Mouse (Mus musculus) forebrain, embryonic 12.5 days (tissue): Measurements from ENCODE around the gene Hectd2. TPM values are rescaled to one million over a fixed set of nuclear protein-coding genes. Genes with fewer than 3 reads are reported as not detected.

ENCODE experiments used
- ATAC-seq: fragments of 200-750 bp; cut with Nextera tagmentation; 2 replicates; pipeline ENCODE4 v1.8.0; 2017; ENCODE audit warnings: moderate TSS enrichment; ENCODE audit not compliant: low FRiP score
- H3K27ac ChIP-seq: fragments of 300-500 bp; sonication (generic); 2 replicates; pipeline ENCODE4 v1.5.1; 2016; ENCODE audit warnings: mild to moderate bottlenecking
- H3K27me3 ChIP-seq: fragments of 300-500 bp; sonication (generic); 2 replicates; pipeline ENCODE4 v1.6.1; 2016; ENCODE audit warnings: mild to moderate bottlenecking
- H3K36me3 ChIP-seq: fragments of 300-500 bp; sonication (generic); replicated peaks from 2 replicates; pipeline ENCODE4 v1.6.1; 2016; ENCODE audit warnings: mild to moderate bottlenecking
- H3K4me1 ChIP-seq: fragments of 300-500 bp; sonication (generic); 2 replicates; pipeline ENCODE4 v1.6.1; 2016
- H3K4me2 ChIP-seq: fragments of 300-500 bp; sonication (generic); 2 replicates; pipeline ENCODE4 v1.6.1; 2016; ENCODE audit warnings: mild to moderate bottlenecking, moderate library complexity
- H3K4me3 ChIP-seq: fragments of 300-500 bp; sonication (generic); replicated peaks from 2 replicates; pipeline ENCODE4 v1.5.1; 2016; ENCODE audit warnings: mild to moderate bottlenecking
- H3K9ac ChIP-seq: fragments of 300-500 bp; sonication (generic); 2 replicates; pipeline ENCODE4 v1.6.1; 2016; ENCODE audit warnings: mild to moderate bottlenecking
- H3K9me3 ChIP-seq: fragments of 300-500 bp; sonication (generic); 2 replicates; pipeline ENCODE4 v1.6.1; 2016
- WGBS: fragments of 180-500 bp; shearing (Covaris S2); methylation state at CpG from one replicate; pipeline ENCODE4 v1.1.7; 2016; 5-methylcytosine and 5-hydroxymethylcytosine counted together
- polyA plus RNA-seq: library from polyadenylated mRNA; unstranded; fragments of >200 nt; fragmentation: Nextera tagmentation; extraction: Ambion mirVana; gene quantifications from 2 replicates; pipeline ENCODE4 v1.2.1, GENCODE M21; 2016

The Hectd2 gene
- polyA plus RNA-seq, result 11.5 TPM in 2 replicates

GRCm38 (mm10) chr19:36554046-36554784, at the start of gene Hectd2:
Hectd2 (plus strand) TSS chr19:36554639.
- Histone ChIP-seq H3K27ac (peak within 1 kb of the TSS; percentile 88), H3K36me3 (no peaks in the 10 kb centered on the region), H3K9me3 (no peaks in the 10 kb centered on the region), H3K4me1 (peaks cover 3% of the 10 kb centered on the region; the same call in 1 of the 2 replicates), H3K27me3 (peaks cover 14% of the 10 kb centered on the region), H3K4me2 (peak within 1 kb of the TSS; percentile 96), H3K9ac (peak within 1 kb of the TSS; percentile 80), H3K4me3 (peak within 1 kb of the TSS; percentile 68)
- ATAC-seq, result peak; percentile 84
- WGBS, result under 1% methylated on average over 69 of the region's 92 CpGs

- no peaks in the 10 kb centered on the region for H3K9me3 ChIP-seq
- H3K9ac ChIP-seq, result no peak overlapping the region
- H3K27me3 ChIP-seq, result no peaks in the 10 kb centered on the region
- no peak for ATAC-seq
- H3K36me3 ChIP-seq, result no peaks in the 10 kb centered on the region
- H3K4me1 ChIP-seq, result no peaks in the 10 kb centered on the region
- no peak overlapping the region for H3K27ac ChIP-seq
- no peak overlapping the region for H3K4me3 ChIP-seq
- WGBS, result 84% methylated on average over 2 of the region's 2 CpGs
- no peak overlapping the region for H3K4me2 ChIP-seq
Observed at GRCm38 (mm10) chr19:36504716-36505115, 49.7 kb upstream of the Hectd2 start.

GRCm38 (mm10) chr19:36511305-36511704, 43.1 kb upstream of the Hectd2 start:
- no peaks in the 10 kb centered on the region for H3K9me3 ChIP-seq
- 86% methylated on average over 1 of the region's 1 CpGs for WGBS
- no peak overlapping the region for H3K4me3 ChIP-seq
- H3K4me2 ChIP-seq, result no peak overlapping the region
- no peak overlapping the region for H3K27ac ChIP-seq
- ATAC-seq, result no peak
- H3K4me1 ChIP-seq, result no peaks in the 10 kb centered on the region
- H3K27me3 ChIP-seq, result no peaks in the 10 kb centered on the region
- no peaks in the 10 kb centered on the region for H3K36me3 ChIP-seq
- H3K9ac ChIP-seq, result no peak overlapping the region

GRCm38 (mm10) chr19:36518461-36518860, 36.0 kb upstream of the Hectd2 start:
- WGBS, result 56% methylated on average over 2 of the region's 2 CpGs

DNA sequence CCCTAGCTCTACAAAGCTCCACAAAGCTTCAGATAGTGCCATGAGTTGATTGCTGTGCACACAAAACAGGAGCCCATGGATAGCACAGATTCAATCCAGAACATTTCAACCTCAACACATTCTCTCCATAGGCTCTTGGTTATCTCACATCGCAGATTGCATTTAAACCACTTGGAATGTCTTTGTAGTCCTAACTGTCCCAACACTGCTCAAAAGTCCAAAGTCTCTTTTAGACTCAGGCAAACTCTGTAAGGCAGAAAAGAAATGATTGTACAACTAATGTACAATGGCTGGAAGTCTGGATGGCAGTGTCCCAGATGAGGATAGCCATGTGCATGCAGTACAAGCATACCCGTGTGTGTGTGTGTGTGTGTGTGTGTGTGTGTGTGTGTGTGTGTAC, 32.9 kb upstream of the Hectd2 start:
- Histone ChIP-seq H3K27me3 (no peaks in the 10 kb centered on the region), H3K9ac (no peak overlapping the region), H3K9me3 (no peaks in the 10 kb centered on the region), H3K36me3 (no peaks in the 10 kb centered on the region), H3K4me3 (no peak overlapping the region), H3K4me2 (no peak overlapping the region), H3K27ac (no peak overlapping the region), H3K4me1 (peaks cover 2% of the 10 kb centered on the region; the same call in 1 of the 2 replicates)
- no peak for ATAC-seq
- WGBS, result 95% methylated on average over 2 of the region's 2 CpGs

More at GRCm38 (mm10) chr19:36518461-36518860, 36.0 kb upstream of the Hectd2 start:
- ATAC-seq, result no peak
- Histone ChIP-seq H3K27me3 (no peaks in the 10 kb centered on the region), H3K4me2 (no peak overlapping the region), H3K27ac (no peak overlapping the region), H3K9me3 (no peaks in the 10 kb centered on the region), H3K4me3 (no peak overlapping the region), H3K9ac (no peak overlapping the region), H3K36me3 (no peaks in the 10 kb centered on the region), H3K4me1 (peaks cover 2% of the 10 kb centered on the region; the same call in 1 of the 2 replicates)

DNA sequence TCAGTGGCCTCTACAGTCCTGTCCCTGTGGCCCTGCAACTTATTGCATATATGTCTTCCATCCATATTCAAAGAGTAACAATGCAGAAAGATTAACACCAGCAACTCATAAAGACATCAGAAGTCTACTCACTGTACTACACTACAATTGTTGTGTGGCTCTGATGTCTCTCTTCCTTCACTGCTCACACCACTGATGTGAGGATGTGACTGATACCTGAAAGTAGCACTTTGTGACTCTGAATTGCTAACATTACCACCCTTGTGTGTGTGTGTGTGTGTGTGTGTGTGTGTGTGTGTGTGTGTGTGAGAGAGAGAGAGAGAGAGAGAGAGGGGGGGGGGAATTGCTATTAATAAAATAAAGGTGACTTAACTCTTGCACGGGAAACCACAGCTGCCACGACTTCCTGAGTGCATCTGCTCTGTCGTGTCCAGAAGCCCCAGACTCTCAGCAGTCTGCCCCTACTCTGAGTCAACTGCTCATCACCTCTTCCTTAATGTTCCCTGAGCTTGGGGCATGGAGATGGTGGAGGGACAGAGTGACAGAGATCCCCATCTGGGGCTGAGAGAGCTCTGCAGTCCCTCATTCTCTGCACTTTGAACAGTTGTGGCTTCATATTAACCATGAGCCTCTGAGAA, 31.8 kb upstream of the Hectd2 start:
- Histone ChIP-seq H3K27me3 (no peaks in the 10 kb centered on the region), H3K9me3 (no peaks in the 10 kb centered on the region), H3K27ac (no peak overlapping the region), H3K36me3 (no peaks in the 10 kb centered on the region), H3K4me1 (peaks cover 2% of the 10 kb centered on the region; the same call in 1 of the 2 replicates), H3K4me3 (no peak overlapping the region), H3K4me2 (no peak overlapping the region), H3K9ac (no peak overlapping the region)
- WGBS, result 84% methylated on average over 3 of the region's 3 CpGs
- ATAC-seq, result no peak

DNA sequence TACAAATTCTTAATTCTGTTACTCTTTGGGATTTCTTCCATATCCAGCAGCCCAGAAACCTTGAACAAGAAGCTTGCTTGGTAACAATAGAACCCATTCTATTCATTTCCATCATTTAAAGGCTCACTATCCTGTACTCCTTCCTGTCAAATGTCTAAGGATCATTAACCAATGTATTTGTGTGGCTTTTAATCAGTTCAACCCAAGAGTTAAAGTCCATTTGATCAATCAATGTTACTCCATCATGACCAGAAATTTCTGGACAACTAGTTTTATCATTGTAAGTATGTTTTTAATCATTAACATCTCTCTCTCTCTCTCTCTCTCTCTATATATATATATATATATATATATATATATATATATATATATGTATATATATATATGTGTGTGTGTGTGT, 29.4 kb upstream of the Hectd2 start:
- Histone ChIP-seq H3K9ac (no peak overlapping the region), H3K27ac (no peak overlapping the region), H3K4me2 (no peak overlapping the region), H3K36me3 (no peaks in the 10 kb centered on the region), H3K27me3 (no peaks in the 10 kb centered on the region), H3K4me3 (no peak overlapping the region), H3K9me3 (no peaks in the 10 kb centered on the region), H3K4me1 (no peaks in the 10 kb centered on the region)
- ATAC-seq, result no peak

DNA sequence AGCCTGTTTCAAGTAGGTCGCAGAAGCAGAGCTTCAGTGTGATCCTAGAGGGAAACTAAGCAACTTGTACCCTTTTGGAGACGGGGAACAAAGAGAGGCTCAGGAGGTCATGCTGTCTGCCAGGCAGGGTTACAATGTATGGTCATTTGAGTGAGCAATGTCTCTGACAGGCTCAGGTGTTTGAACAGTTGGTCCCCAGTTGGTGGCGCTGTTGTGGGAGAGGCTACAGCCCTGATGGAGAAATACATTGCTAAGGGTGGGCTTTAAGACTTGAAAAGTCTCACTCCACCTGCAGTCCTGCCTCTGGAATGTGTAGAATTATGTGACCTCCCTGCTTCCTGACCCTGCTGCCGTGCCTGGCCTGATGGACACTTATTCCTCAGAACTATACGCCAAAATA, 21.4 kb upstream of the Hectd2 start:
- no peak for ATAC-seq
- Histone ChIP-seq H3K4me3 (no peak overlapping the region), H3K36me3 (no peaks in the 10 kb centered on the region), H3K4me2 (no peak overlapping the region), H3K9ac (no peak overlapping the region), H3K4me1 (peaks cover 29% of the 10 kb centered on the region), H3K27ac (peak overlapping the region; percentile 91; the same call in 1 of the 2 replicates), H3K9me3 (no peaks in the 10 kb centered on the region), H3K27me3 (peaks cover 17% of the 10 kb centered on the region)
- WGBS, result 47% methylated on average over 5 of the region's 5 CpGs

DNA sequence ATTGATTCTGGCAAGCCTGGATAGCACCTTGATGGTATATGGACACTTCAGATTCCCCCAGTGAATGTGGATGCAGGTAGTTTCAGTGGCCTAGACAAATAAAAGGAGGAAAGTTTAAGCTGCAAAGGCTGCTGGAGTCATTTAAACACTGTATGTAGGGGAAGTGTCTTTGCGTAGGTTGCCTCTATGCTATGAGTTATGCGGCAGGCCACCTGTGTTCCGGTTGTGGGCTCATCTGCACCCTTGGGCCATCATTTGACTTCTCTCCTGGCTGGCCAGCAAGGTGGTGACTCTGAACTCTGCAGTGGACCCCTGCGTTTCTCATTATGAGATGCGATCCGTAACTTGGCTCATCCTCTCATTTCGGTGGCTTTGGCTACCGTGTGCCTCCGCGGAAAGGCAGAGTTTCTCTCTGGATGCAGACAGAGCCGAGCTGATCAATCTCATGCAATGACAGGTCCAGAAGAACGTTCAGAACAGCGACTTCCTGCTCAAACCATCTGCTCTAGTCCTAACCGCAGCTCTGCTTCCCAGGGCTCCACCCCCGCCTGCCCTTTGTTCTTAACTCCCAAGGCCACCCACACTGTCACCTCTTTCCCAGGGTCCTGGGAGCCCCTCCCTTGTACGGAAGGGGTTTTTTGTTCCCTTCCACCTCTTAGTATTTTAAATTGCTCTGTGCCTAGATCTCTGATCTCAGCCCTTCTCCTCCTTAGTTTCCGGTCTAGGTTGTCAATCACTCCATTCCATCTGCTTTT, 20.3 kb upstream of the Hectd2 start:
- Histone ChIP-seq H3K36me3 (no peaks in the 10 kb centered on the region), H3K4me1 (peaks cover 29% of the 10 kb centered on the region), H3K4me3 (0 out of 2 replicates have a peak overlapping the region, but pooled peaks have one; percentile 3), H3K9me3 (no peaks in the 10 kb centered on the region), H3K27me3 (peaks cover 19% of the 10 kb centered on the region), H3K4me2 (peak overlapping the region; percentile 47), H3K9ac (peak overlapping the region; percentile 29; the same call in 1 of the 2 replicates), H3K27ac (peak overlapping the region; percentile 91)
- peak; percentile 77 for ATAC-seq
- 29% methylated on average over 17 of the region's 17 CpGs for WGBS

DNA sequence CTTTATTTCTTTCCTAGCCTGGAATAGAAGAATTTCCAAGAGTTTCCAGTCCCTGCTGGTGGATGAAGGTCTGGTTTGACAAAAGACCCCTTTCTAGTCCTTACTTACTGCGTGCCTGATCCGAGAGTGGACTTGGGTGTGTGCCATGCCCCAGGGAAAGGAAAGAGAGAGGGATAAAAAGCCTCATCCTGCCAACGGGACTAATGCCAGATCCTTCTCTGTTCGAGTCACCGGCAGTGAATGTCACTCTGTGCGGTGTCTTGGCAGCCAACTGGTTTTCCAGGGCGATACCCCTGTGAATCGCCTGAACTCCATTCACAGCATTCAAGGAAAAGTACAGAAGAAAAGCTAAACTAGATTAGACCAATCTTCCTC, 19.7 kb upstream of the Hectd2 start:
- Histone ChIP-seq H3K36me3 (no peaks in the 10 kb centered on the region), H3K4me1 (peaks cover 29% of the 10 kb centered on the region), H3K27me3 (peaks cover 19% of the 10 kb centered on the region), H3K27ac (peak overlapping the region; percentile 91), H3K4me3 (0 out of 2 replicates have a peak overlapping the region, but pooled peaks have one; percentile 3), H3K9me3 (no peaks in the 10 kb centered on the region), H3K4me2 (peak overlapping the region; percentile 47), H3K9ac (no peak overlapping the region)
- ATAC-seq, result peak; percentile 83
- 5% methylated on average over 8 of the region's 8 CpGs for WGBS

GRCm38 (mm10) chr19:36535186-36535585, 19.3 kb upstream of the Hectd2 start:
- Histone ChIP-seq H3K36me3 (no peaks in the 10 kb centered on the region), H3K27ac (peak overlapping the region; percentile 91), H3K4me2 (peak overlapping the region; percentile 29; the same call in 1 of the 2 replicates), H3K9ac (no peak overlapping the region), H3K9me3 (no peaks in the 10 kb centered on the region), H3K4me1 (peaks cover 29% of the 10 kb centered on the region), H3K4me3 (no peak overlapping the region), H3K27me3 (peaks cover 19% of the 10 kb centered on the region)
- WGBS, result 6% methylated on average over 2 of the region's 2 CpGs
- no peak for ATAC-seq

DNA sequence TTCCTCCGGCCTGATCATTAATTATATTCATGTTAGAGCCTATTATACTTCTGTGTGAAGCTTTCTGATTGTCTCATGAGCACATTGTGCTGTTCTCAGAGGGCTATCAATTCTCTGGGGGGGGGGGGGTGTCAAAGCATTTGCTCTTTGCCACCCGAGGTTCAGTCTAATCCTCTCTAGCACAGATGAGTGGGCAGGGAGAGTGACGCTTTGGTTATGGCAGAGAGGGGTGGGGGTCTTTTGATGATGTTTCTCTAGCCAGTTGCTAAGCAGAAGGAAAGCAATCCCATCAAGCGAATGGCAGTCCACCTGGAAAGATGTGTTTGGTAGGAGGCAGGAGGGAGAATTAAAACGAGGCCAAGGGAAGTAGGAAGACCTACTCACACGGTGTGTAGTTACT, 18.6 kb upstream of the Hectd2 start:
- WGBS, result 10% methylated on average over 6 of the region's 6 CpGs
- Histone ChIP-seq H3K27ac (peak overlapping the region; percentile 57), H3K9ac (no peak overlapping the region), H3K9me3 (no peaks in the 10 kb centered on the region), H3K4me2 (peak overlapping the region; percentile 29), H3K27me3 (peaks cover 19% of the 10 kb centered on the region), H3K4me3 (no peak overlapping the region), H3K4me1 (peaks cover 29% of the 10 kb centered on the region), H3K36me3 (no peaks in the 10 kb centered on the region)
- ATAC-seq, result peak; percentile 15
